Mouse (Mus musculus) stomach, embryonic 16.5 days (tissue): ENCODE measurements around the gene Kantr. TPM values are rescaled to one million over a fixed set of nuclear protein-coding genes. Genes with fewer than 3 reads are reported as not detected.
A peak's percentile ranks its signal among the peaks of the same experiment; 100 is the strongest.

Experiments
- ATAC-seq: fragments of 200-750 bp; cut with Nextera tagmentation; 2 replicates; pipeline ENCODE4 v1.8.0; 2017; ENCODE audit warnings: moderate number of reproducible peaks, moderate TSS enrichment; ENCODE audit not compliant: insufficient read depth, low FRiP score
- H3K27ac ChIP-seq: fragments of 300-500 bp; sonication (generic); 2 replicates; pipeline ENCODE4 v1.5.1; 2014; ENCODE audit warnings: low read length
- H3K27me3 ChIP-seq: fragments of 300-500 bp; sonication (generic); 2 replicates; pipeline ENCODE4 v1.6.1; 2014; ENCODE audit warnings: low read length, control low read depth, mixed read lengths; ENCODE audit not compliant: control insufficient read depth, insufficient read depth
- H3K36me3 ChIP-seq: fragments of 300-500 bp; sonication (generic); 2 replicates; pipeline ENCODE4 v1.6.1; 2014; ENCODE audit warnings: low read length; ENCODE audit not compliant: control insufficient read depth, insufficient read depth
- H3K4me1 ChIP-seq: fragments of 300-500 bp; sonication (generic); 2 replicates; pipeline ENCODE4 v1.6.1; 2014; ENCODE audit warnings: low read length, control low read depth, mixed read lengths; ENCODE audit not compliant: control insufficient read depth, insufficient read depth
- H3K4me2 ChIP-seq: fragments of 300-500 bp; sonication (generic); 2 replicates; pipeline ENCODE4 v1.6.1; 2014; ENCODE audit warnings: low read depth, low read length, mixed read lengths
- H3K4me3 ChIP-seq: fragments of 300-500 bp; sonication (generic); replicated peaks from 2 replicates; pipeline ENCODE4 v1.5.1; 2014; ENCODE audit warnings: mild to moderate bottlenecking, low read length
- H3K9ac ChIP-seq: fragments of 300-500 bp; sonication (generic); 2 replicates; pipeline ENCODE4 v1.6.1; 2014; ENCODE audit warnings: low read length
- H3K9me3 ChIP-seq: fragments of 300-500 bp; sonication (generic); replicated peaks from 2 replicates; pipeline ENCODE4 v1.6.1; 2016; ENCODE audit warnings: low read length, control low read depth; ENCODE audit not compliant: control insufficient read depth
- WGBS: fragments of 180-500 bp; shearing (Covaris S2); extraction: QIAGEN DNeasy Blood & Tissue Kit; methylation state at CpG from one replicate; pipeline ENCODE4 v1.1.7; 2014; 5-methylcytosine and 5-hydroxymethylcytosine counted together
- polyA plus RNA-seq: library from polyadenylated mRNA; unstranded; fragments of >200 nt; fragmentation: Nextera tagmentation; extraction: Ambion mirVana; gene quantifications from 2 replicates; pipeline ENCODE4 v1.2.1, GENCODE M21; 2015

Kantr gene
- polyA plus RNA-seq = 13.8 and 14.8 TPM in 2 replicates

DNA sequence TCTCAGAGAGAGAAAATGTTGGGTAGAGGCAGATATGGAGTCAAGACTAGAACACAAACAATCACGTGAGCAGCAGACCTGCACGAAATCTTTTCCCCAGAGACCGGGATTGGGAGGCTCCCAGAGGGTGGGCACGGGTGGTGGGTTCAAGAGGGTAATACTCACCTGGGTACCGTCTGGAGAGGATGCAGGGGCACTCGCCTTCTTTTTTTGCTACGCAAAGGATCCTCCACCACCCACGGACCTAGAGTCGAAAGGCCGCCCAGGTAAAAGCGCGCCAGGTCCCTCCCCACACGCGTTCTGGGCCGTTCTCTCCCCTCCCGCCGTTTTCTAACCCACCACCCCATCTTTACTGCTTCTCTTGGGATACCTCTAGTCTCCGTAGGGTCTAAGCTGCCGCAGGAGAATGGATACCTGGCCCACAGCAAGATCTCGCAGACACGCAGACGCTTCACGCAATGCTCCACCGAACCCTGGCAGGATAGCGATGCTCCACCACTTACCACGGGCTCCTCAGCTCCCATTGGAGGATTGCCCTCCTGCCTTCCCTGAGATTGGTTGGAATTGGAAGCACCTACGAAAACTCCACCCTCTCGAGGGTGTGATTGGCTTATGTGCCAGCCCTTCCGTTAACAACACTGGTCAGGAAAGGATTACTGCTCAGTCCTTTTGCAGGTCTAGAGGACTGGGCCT, at the start of gene Kantr:
TSS of gene Kantr (minus strand) at position 500 of the 693 bp plus-strand sequence.
- ATAC-seq = peak; percentile 98
- Histone ChIP-seq H3K4me2 (peak within 1 kb of the TSS; percentile 57), H3K4me3 (peak within 1 kb of the TSS; percentile 62), H3K36me3 (no peaks in the 10 kb centered on the region), H3K27ac (no peak within 1 kb of the TSS; the same call in 1 of the 2 replicates), H3K27me3 (peaks cover 9% of the 10 kb centered on the region; the same call in 1 of the 2 replicates), H3K9me3 (no peaks in the 10 kb centered on the region), H3K4me1 (no peaks in the 10 kb centered on the region), H3K9ac (peak within 1 kb of the TSS; percentile 78)
- 11% methylated on average over 29 of the region's 29 CpGs for WGBS

DNA sequence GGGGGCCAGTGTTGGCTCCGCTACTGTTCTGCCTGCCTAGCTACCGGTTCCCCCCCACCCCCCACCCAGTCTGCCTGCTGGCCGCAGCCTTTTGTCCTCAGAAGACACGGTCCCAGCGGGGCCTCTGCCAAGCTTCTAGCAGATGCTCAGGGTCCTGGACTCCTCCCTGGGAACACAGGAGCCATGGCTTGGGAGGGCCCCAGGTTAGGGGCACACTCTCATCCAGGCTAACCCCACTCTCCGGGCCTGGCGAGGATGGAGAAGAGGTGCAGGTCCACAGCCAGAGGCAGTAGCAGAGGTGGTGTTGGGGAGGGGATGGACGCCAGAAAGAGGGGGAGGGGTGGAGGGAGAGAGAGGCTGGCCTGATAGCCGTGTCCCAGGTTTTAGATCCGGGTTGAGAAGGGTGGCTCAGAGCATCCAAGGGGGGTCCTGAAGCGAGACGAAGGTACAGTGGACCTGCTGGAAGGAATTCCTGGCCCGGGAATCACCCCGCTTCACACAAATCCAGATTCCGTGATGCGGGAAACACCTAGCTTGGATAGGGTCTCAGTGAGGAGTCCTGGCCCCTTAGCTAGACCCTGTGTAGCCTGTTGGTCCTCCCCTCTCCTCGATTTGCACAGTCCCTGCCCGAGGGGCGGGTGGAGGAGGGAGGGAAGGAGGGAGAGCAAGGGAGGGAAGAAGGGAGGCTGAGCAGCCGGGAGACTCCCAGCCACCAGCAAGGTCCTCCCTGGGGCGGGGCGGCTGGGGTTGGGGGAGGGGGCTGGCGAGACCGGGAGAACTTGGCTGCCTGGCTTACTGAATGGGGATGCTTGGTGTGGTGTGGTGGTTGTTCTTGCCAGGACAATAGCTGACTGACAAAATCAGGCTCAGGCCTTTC, 41.3 kb upstream of the Kantr start, which contains the start of gene Gpr173:
TSS of gene Gpr173 (minus strand) at position 308 of the 877 bp plus-strand sequence.
- Histone ChIP-seq H3K27ac (no peak within 1 kb of the TSS), H3K36me3 (no peaks in the 10 kb centered on the region), H3K4me3 (peak within 1 kb of the TSS; percentile 55), H3K27me3 (peaks cover 5% of the 10 kb centered on the region; the same call in 1 of the 2 replicates), H3K4me1 (no peaks in the 10 kb centered on the region), H3K9ac (peak within 1 kb of the TSS; percentile 71), H3K9me3 (no peaks in the 10 kb centered on the region), H3K4me2 (peak within 1 kb of the TSS; percentile 52)
- WGBS = 11% methylated on average over 22 of the region's 24 CpGs
- peak; percentile 98 for ATAC-seq

DNA sequence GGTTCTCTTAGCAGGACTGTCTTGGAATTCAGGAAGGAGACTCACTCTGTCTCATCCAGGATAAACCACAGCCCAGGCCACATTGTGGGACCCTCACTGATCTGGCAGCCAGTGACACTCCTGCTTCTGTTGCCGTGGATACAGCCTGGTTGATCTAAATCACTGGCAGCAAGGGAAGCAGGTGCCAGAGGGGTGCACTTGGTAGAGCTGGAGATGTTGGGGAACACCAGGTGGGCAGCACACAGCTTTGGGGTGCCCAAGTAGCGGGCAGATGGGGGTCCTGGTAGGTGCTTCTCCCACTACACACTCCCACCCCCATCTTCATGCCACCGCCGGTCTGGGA, 40.7 kb upstream of the Kantr start:
- ATAC-seq = no peak
- H3K27me3 ChIP-seq = peaks cover 5% of the 10 kb centered on the region; the same call in 1 of the 2 replicates
- H3K9ac ChIP-seq = peak overlapping the region; percentile 71

DNA sequence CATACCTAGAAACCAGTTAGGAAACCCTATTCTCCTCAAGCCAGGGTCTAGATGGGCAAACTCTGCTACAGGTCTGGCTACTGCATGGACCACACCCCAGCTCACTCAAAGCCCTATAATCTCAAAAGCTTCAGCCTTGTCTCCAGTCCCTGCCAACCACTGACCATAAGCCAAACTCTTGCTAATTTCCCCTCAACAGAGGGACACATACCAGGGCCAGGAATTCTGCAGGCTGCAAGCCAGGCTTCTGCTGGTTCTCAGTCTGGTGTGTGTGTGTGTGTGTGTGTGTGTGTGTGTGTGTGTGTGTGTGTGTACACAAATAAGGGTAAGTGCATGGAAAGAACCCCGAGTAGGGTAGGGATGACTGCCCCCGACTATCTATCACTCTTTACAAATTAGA, 39.1 kb upstream of the Kantr start:
- no peak overlapping the region for H3K9ac ChIP-seq
- no peak for ATAC-seq
- H3K4me2 ChIP-seq = no peak overlapping the region
- H3K27me3 ChIP-seq = peaks cover 5% of the 10 kb centered on the region; the same call in 1 of the 2 replicates
- WGBS = 55% methylated on average over 2 of the region's 2 CpGs
- H3K27ac ChIP-seq = no peak overlapping the region
- H3K9me3 ChIP-seq = no peaks in the 10 kb centered on the region
- no peaks in the 10 kb centered on the region for H3K36me3 ChIP-seq
- H3K4me1 ChIP-seq = no peaks in the 10 kb centered on the region
- H3K4me3 ChIP-seq = no peak overlapping the region

More for the DNA sequence above, 40.7 kb upstream of the Kantr start:
- Histone ChIP-seq H3K36me3 (no peaks in the 10 kb centered on the region), H3K27ac (no peak overlapping the region), H3K4me2 (peak overlapping the region; percentile 52), H3K4me3 (peak overlapping the region; percentile 55), H3K9me3 (no peaks in the 10 kb centered on the region), H3K4me1 (no peaks in the 10 kb centered on the region)
- WGBS = 17% methylated on average over 4 of the region's 4 CpGs

DNA sequence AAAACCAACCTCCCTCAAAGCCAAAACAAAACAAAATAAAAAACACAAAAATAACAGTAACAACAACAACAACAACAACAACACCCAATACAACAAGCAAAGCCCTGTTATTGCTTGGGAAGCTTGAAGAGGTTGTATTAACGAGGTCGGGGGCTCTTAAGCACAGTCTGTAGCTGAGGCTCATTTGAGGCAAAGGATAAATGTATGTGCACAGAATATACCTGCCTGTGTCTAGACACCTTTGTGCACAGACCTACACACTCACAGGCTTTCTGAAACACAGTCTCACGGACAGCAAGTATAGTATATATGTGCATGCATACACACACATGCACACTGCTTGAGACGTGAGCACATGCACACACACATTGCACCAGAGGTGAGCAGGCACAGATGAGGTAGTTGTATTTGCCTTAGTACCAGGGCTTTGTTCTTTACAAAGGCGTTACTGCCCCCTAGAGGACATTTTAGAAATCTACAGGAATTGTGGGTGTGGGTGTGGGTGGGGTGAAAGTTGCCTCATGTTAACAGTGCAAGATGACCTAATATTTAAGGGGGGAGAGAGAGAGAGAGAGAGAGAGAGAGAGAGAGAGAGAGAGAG, 25.4 kb upstream of the Kantr start:
- H3K4me2 ChIP-seq = no peak overlapping the region
- ATAC-seq = peak; percentile 58; the same call in 1 of the 2 replicates
- no peaks in the 10 kb centered on the region for H3K4me1 ChIP-seq

DNA sequence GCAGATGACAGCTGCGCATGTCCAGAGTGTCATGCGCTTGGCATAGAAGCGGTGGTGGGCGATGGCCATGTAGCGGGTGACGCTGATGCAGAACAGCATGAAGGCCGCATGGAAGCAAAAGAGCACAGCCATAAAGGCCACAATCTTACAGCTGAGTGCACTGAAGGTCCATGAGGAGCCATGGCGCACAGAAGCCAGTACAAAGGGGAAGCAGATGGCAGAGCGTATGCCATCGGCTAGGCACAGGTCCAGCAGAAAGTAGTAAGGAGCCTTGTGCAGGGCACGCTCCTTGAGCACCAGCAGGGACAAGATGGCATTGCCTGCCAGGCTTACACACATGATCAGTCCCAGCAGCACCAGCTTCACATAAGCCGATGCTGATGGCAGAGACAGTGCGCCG, 19.7 kb upstream of the Kantr start:
- H3K4me2 ChIP-seq = no peak overlapping the region
- WGBS = 95% methylated on average over 14 of the region's 14 CpGs
- H3K27me3 ChIP-seq = peaks cover 11% of the 10 kb centered on the region
- ATAC-seq = no peak
- H3K4me3 ChIP-seq = no peak overlapping the region
- no peaks in the 10 kb centered on the region for H3K4me1 ChIP-seq
- H3K27ac ChIP-seq = no peak overlapping the region
- no peak overlapping the region for H3K9ac ChIP-seq
- no peaks in the 10 kb centered on the region for H3K36me3 ChIP-seq
- no peaks in the 10 kb centered on the region for H3K9me3 ChIP-seq

More for the DNA sequence above, 25.4 kb upstream of the Kantr start:
- Histone ChIP-seq H3K27ac (no peak overlapping the region), H3K36me3 (no peaks in the 10 kb centered on the region), H3K27me3 (peaks cover 5% of the 10 kb centered on the region; the same call in 1 of the 2 replicates), H3K9me3 (no peaks in the 10 kb centered on the region), H3K9ac (no peak overlapping the region), H3K4me3 (no peak overlapping the region)
- 24% methylated on average over 5 of the region's 5 CpGs for WGBS

DNA sequence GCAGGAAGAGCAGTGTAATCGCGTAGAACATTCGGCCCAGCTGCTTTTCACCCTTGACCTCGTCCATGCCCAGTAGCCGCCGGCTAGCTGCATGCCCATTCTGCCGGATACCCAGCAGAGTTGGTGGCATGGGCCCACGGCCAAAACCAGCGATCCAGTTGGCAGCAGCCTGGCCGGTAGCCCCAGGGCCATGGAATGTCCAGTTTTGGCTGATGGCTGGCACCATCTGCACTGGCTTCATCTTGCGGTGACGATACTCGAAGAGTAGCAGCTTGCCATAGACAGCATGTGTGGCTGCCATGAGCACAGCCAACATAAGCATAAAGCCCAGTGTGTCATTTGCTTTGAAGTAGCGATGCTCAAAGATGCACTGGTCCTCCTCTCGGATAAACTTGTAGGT, 19.3 kb upstream of the Kantr start:
- H3K9me3 ChIP-seq = no peaks in the 10 kb centered on the region
- WGBS = 90% methylated on average over 15 of the region's 15 CpGs
- H3K27me3 ChIP-seq = peaks cover 11% of the 10 kb centered on the region

DNA sequence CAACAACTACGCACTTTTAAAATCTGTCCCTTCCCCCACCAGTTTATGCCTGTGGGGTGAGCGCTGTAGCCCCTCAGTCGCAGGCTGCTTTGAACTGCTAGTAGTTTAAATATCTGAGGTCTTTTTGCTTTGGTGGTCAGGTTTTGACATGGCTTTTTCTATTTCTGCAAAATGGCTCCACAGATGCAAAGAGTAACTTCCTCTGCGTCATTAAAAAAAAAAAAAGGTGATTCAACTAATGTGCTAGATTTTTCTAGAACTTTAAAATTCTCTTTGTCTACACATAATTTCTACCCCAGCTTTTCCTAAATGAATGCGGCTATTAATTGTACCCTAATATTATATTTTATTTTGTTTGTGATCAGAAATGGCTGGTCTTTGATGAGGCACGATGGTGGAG, 15.6 kb upstream of the Kantr start:
- WGBS = 24% methylated on average over 6 of the region's 6 CpGs
- Histone ChIP-seq H3K36me3 (no peaks in the 10 kb centered on the region), H3K4me1 (peaks cover 3% of the 10 kb centered on the region; the same call in 1 of the 2 replicates), H3K27me3 (peaks cover 21% of the 10 kb centered on the region), H3K9ac (peak overlapping the region; percentile 50), H3K9me3 (no peaks in the 10 kb centered on the region), H3K27ac (peak overlapping the region; percentile 89), H3K4me2 (peak overlapping the region; percentile 50), H3K4me3 (peak overlapping the region; percentile 62)
- ATAC-seq = no peak

More for the DNA sequence above, 19.3 kb upstream of the Kantr start:
- H3K4me2 ChIP-seq = no peak overlapping the region
- no peak overlapping the region for H3K4me3 ChIP-seq
- no peaks in the 10 kb centered on the region for H3K36me3 ChIP-seq
- no peak for ATAC-seq
- H3K27ac ChIP-seq = no peak overlapping the region
- no peak overlapping the region for H3K9ac ChIP-seq
- no peaks in the 10 kb centered on the region for H3K4me1 ChIP-seq
